Mouse (Mus musculus): ENCODE measurements at regions not wholly inside any gene's neighbourhood (a gene's known extent, or its start where the extent isn't known, plus 50 kb on each side); places are given as distances from the start of the nearest gene placed in this dataset.
A peak's percentile ranks its signal among the peaks of the same experiment; 100 is the strongest.

GRCm38 (mm10) chr14:74428226-74428625 is 212.4 kb upstream of the Htr2a start:
- Histone ChIP-seq H3K27ac (no peak overlapping the region), H3K36me3 (ENCODE audit: insufficient read depth, low read length) (no peaks in the 10 kb centered on the region), H3K4me2 (ENCODE audit: low read length) (no peak overlapping the region), H3K9me3 (replicated peaks; ENCODE audit: low read length) (no peaks in the 10 kb centered on the region), H3K4me3 (replicated peaks; ENCODE audit: low read depth, low read length) (no peak overlapping the region), H3K9ac (ENCODE audit: low read depth, low read length) (no peak overlapping the region), H3K27me3 (ENCODE audit: insufficient read depth, low read length) (no peaks in the 10 kb centered on the region), H3K4me1 (replicated peaks; ENCODE audit: insufficient read depth, low read length) (no peaks in the 10 kb centered on the region)
- no peak for TF ChIP-seq CTCF (IDR thresholded peaks at IDR 0.05; ENCODE audit: low read depth)
- WGBS, result 73% methylated on average over 3 of the region's 3 CpGs
- DNase-seq (ENCODE audit: low spot score) (no peak), ATAC-seq (replicated peaks; ENCODE audit: low FRiP score, low read depth) (no peak)

GRCm38 (mm10) chr14:74464027-74464682 is 176.5 kb upstream of the Htr2a start:
- no peak for TF ChIP-seq CTCF (IDR thresholded peaks at IDR 0.05; ENCODE audit: low read depth)
- 43% methylated on average over 2 of the region's 2 CpGs for WGBS
- 0 out of 2 replicates have a peak, but pooled peaks have one; percentile 17 for ATAC-seq (replicated peaks; ENCODE audit: low FRiP score, low read depth)
- Histone ChIP-seq H3K4me1 (replicated peaks; ENCODE audit: insufficient read depth, low read length) (no peaks in the 10 kb centered on the region), H3K27me3 (ENCODE audit: insufficient read depth, low read length) (no peaks in the 10 kb centered on the region), H3K4me2 (ENCODE audit: low read length) (no peak overlapping the region), H3K27ac (no peak overlapping the region), H3K9me3 (replicated peaks; ENCODE audit: low read length) (no peaks in the 10 kb centered on the region), H3K4me3 (replicated peaks; ENCODE audit: low read depth, low read length) (no peak overlapping the region), H3K9ac (ENCODE audit: low read depth, low read length) (no peak overlapping the region), H3K36me3 (ENCODE audit: insufficient read depth, low read length) (no peaks in the 10 kb centered on the region)
- peak; percentile 7 for DNase-seq (ENCODE audit: low spot score)

GRCm38 (mm10) chr14:74495504-74495903 is 145.1 kb upstream of the Htr2a start:
- Histone ChIP-seq H3K36me3 (ENCODE audit: insufficient read depth, low read length) (no peaks in the 10 kb centered on the region), H3K9me3 (replicated peaks; ENCODE audit: low read length) (no peaks in the 10 kb centered on the region), H3K9ac (ENCODE audit: low read depth, low read length) (no peak overlapping the region), H3K4me3 (replicated peaks; ENCODE audit: low read depth, low read length) (no peak overlapping the region), H3K4me2 (ENCODE audit: low read length) (no peak overlapping the region), H3K27ac (no peak overlapping the region), H3K4me1 (replicated peaks; ENCODE audit: insufficient read depth, low read length) (no peaks in the 10 kb centered on the region), H3K27me3 (ENCODE audit: insufficient read depth, low read length) (no peaks in the 10 kb centered on the region)
- ATAC-seq (replicated peaks; ENCODE audit: low FRiP score, low read depth) (no peak), DNase-seq (ENCODE audit: low spot score) (no peak)
- no peak for TF ChIP-seq CTCF (IDR thresholded peaks at IDR 0.05; ENCODE audit: low read depth)

GRCm38 (mm10) chr14:74511521-74511920 is 129.1 kb upstream of the Htr2a start:
- ATAC-seq (replicated peaks; ENCODE audit: low FRiP score, low read depth) (no peak), DNase-seq (ENCODE audit: low spot score) (no peak)
- TF ChIP-seq CTCF (IDR thresholded peaks at IDR 0.05; ENCODE audit: low read depth), result no peak
- Histone ChIP-seq H3K27ac (no peak overlapping the region), H3K4me3 (replicated peaks; ENCODE audit: low read depth, low read length) (no peak overlapping the region), H3K9me3 (replicated peaks; ENCODE audit: low read length) (no peaks in the 10 kb centered on the region), H3K4me1 (replicated peaks; ENCODE audit: insufficient read depth, low read length) (no peaks in the 10 kb centered on the region), H3K36me3 (ENCODE audit: insufficient read depth, low read length) (no peaks in the 10 kb centered on the region), H3K9ac (ENCODE audit: low read depth, low read length) (no peak overlapping the region), H3K4me2 (ENCODE audit: low read length) (no peak overlapping the region), H3K27me3 (ENCODE audit: insufficient read depth, low read length) (no peaks in the 10 kb centered on the region)
- WGBS, result 70% methylated on average over 2 of the region's 2 CpGs

- Histone ChIP-seq H3K36me3 (ENCODE audit: insufficient read depth, low read length) (no peaks in the 10 kb centered on the region), H3K4me2 (ENCODE audit: low read length) (no peak overlapping the region), H3K4me3 (replicated peaks; ENCODE audit: low read depth, low read length) (no peak overlapping the region), H3K4me1 (replicated peaks; ENCODE audit: insufficient read depth, low read length) (no peaks in the 10 kb centered on the region), H3K9ac (ENCODE audit: low read depth, low read length) (no peak overlapping the region), H3K27me3 (ENCODE audit: insufficient read depth, low read length) (no peaks in the 10 kb centered on the region), H3K27ac (no peak overlapping the region), H3K9me3 (replicated peaks; ENCODE audit: low read length) (no peaks in the 10 kb centered on the region)
- no peak for ATAC-seq (replicated peaks; ENCODE audit: low FRiP score, low read depth)
- TF ChIP-seq CTCF (IDR thresholded peaks at IDR 0.05; ENCODE audit: low read depth), result no peak
- DNase-seq (ENCODE audit: low spot score), result no peak
- 77% methylated on average over 3 of the region's 3 CpGs for WGBS
Observed at GRCm38 (mm10) chr14:74516451-74516850, 124.2 kb upstream of the Htr2a start.

GRCm38 (mm10) chr14:74519531-74519930 is 121.1 kb upstream of the Htr2a start:
- no peaks in the 10 kb centered on the region for H3K9me3 ChIP-seq (replicated peaks; ENCODE audit: low read length)
- DNase-seq (ENCODE audit: low spot score) (no peak), ATAC-seq (replicated peaks; ENCODE audit: low FRiP score, low read depth) (no peak)
- WGBS, result 58% methylated on average over 6 of the region's 6 CpGs
- no peak overlapping the region for H3K9ac ChIP-seq (ENCODE audit: low read depth, low read length)
- no peaks in the 10 kb centered on the region for H3K27me3 ChIP-seq (ENCODE audit: insufficient read depth, low read length)
- TF ChIP-seq CTCF (IDR thresholded peaks at IDR 0.05; ENCODE audit: low read depth), result no peak
- H3K36me3 ChIP-seq (ENCODE audit: insufficient read depth, low read length), result no peaks in the 10 kb centered on the region
- H3K4me1 ChIP-seq (replicated peaks; ENCODE audit: insufficient read depth, low read length), result no peaks in the 10 kb centered on the region
- H3K27ac ChIP-seq, result no peak overlapping the region
- H3K4me2 ChIP-seq (ENCODE audit: low read length), result no peak overlapping the region
- H3K4me3 ChIP-seq (replicated peaks; ENCODE audit: low read depth, low read length), result no peak overlapping the region

- TF ChIP-seq CTCF (IDR thresholded peaks at IDR 0.05; ENCODE audit: low read depth), result no peak
- no peaks in the 10 kb centered on the region for H3K27me3 ChIP-seq (ENCODE audit: insufficient read depth, low read length)
- 86% methylated on average over 3 of the region's 3 CpGs for WGBS
- no peak overlapping the region for H3K9ac ChIP-seq (ENCODE audit: low read depth, low read length)
- no peak overlapping the region for H3K4me2 ChIP-seq (ENCODE audit: low read length)
- no peaks in the 10 kb centered on the region for H3K36me3 ChIP-seq (ENCODE audit: insufficient read depth, low read length)
- ATAC-seq (replicated peaks; ENCODE audit: low FRiP score, low read depth), result no peak
- no peaks in the 10 kb centered on the region for H3K9me3 ChIP-seq (replicated peaks; ENCODE audit: low read length)
- no peaks in the 10 kb centered on the region for H3K4me1 ChIP-seq (replicated peaks; ENCODE audit: insufficient read depth, low read length)
- H3K27ac ChIP-seq, result no peak overlapping the region
- H3K4me3 ChIP-seq (replicated peaks; ENCODE audit: low read depth, low read length), result no peak overlapping the region
- DNase-seq (ENCODE audit: low spot score), result no peak
Observed at GRCm38 (mm10) chr14:74521669-74522068, 119.0 kb upstream of the Htr2a start.
